Mouse (Mus musculus) hindbrain, embryonic 11.5 days (tissue): ENCODE data around the gene Tgfbi. TPM values are rescaled to one million over a fixed set of nuclear protein-coding genes. Genes with fewer than 3 reads are reported as not detected.
A peak's percentile ranks its signal among the peaks of the same experiment; 100 is the strongest.

ENCODE experiments used
- ATAC-seq: fragments of 200-750 bp; cut with Nextera tagmentation; 2 replicates; pipeline ENCODE4 v1.8.0; 2017; ENCODE audit warnings: mild to moderate bottlenecking, moderate TSS enrichment, moderate library complexity; ENCODE audit not compliant: low FRiP score
- DNase-seq: peaks from one replicate; pipeline ENCODE4 v3.0.0-alpha.2; 2015; ENCODE audit warnings: low spot score
- H3K27ac ChIP-seq: fragments of 300-500 bp; sonication (generic); 2 replicates; pipeline ENCODE4 v1.5.1; 2014; ENCODE audit warnings: mild to moderate bottlenecking, low read depth, low read length
- H3K27me3 ChIP-seq: fragments of 300-500 bp; sonication (generic); 2 replicates; pipeline ENCODE4 v1.6.1; 2014; ENCODE audit warnings: mild to moderate bottlenecking, low read length, moderate library complexity, mixed read lengths; ENCODE audit not compliant: control insufficient read depth, insufficient read depth
- H3K36me3 ChIP-seq: fragments of 300-500 bp; sonication (generic); 2 replicates; pipeline ENCODE4 v1.6.1; 2014; ENCODE audit warnings: mild to moderate bottlenecking, low read length, moderate library complexity, mixed read lengths; ENCODE audit not compliant: control insufficient read depth, insufficient read depth
- H3K4me1 ChIP-seq: fragments of 300-500 bp; sonication (generic); replicated peaks from 2 replicates; pipeline ENCODE4 v1.6.1; 2014; ENCODE audit warnings: low read length, mixed read lengths; ENCODE audit not compliant: control insufficient read depth, insufficient read depth
- H3K4me2 ChIP-seq: fragments of 300-500 bp; sonication (generic); replicated peaks from 2 replicates; pipeline ENCODE4 v1.6.1; 2014; ENCODE audit warnings: mild to moderate bottlenecking, low read depth, low read length
- H3K4me3 ChIP-seq: fragments of 300-500 bp; sonication (generic); 2 replicates; pipeline ENCODE4 v1.5.1; 2014; ENCODE audit warnings: low read depth, low read length
- H3K9ac ChIP-seq: fragments of 300-500 bp; sonication (generic); 2 replicates; pipeline ENCODE4 v1.6.1; 2014; ENCODE audit warnings: low read depth, low read length
- H3K9me3 ChIP-seq: fragments of 300-500 bp; sonication (generic); 2 replicates; pipeline ENCODE4 v1.6.1; 2016; ENCODE audit warnings: low read length; ENCODE audit not compliant: control insufficient read depth
- WGBS: fragments of 180-500 bp; shearing (Covaris S2); extraction: QIAGEN DNeasy Blood & Tissue Kit; methylation state at CpG from one replicate; pipeline ENCODE4 v1.1.7; 2014; 5-methylcytosine and 5-hydroxymethylcytosine counted together
- polyA plus RNA-seq: library from polyadenylated mRNA; unstranded; fragments of >200 nt; fragmentation: Nextera tagmentation; extraction: Ambion mirVana; gene quantifications from 2 replicates; pipeline ENCODE4 v1.2.1, GENCODE M21; 2014

The Tgfbi gene
- polyA plus RNA-seq, 1 experiment from 2014 or later, result 40.0 TPM

GRCm38 (mm10) chr13:56578097-56578496, 31.2 kb upstream of the Tgfbi start:
- Histone ChIP-seq H3K9me3 (no peaks in the 10 kb centered on the region), H3K4me1 (peaks cover 8% of the 10 kb centered on the region), H3K4me2 (no peak overlapping the region), H3K27ac (no peak overlapping the region), H3K27me3 (no peaks in the 10 kb centered on the region), H3K36me3 (no peaks in the 10 kb centered on the region), H3K4me3 (no peak overlapping the region), H3K9ac (no peak overlapping the region)
- ATAC-seq (no peak), DNase-seq (no peak)
- 75% methylated on average over 5 of the region's 5 CpGs for WGBS

GRCm38 (mm10) chr13:56580450-56580849, 28.9 kb upstream of the Tgfbi start:
- no peak for ATAC-seq
- 77% methylated on average over 5 of the region's 5 CpGs for WGBS
- H3K36me3 ChIP-seq, result no peaks in the 10 kb centered on the region
- DNase-seq, result no peak
- no peak overlapping the region for H3K4me2 ChIP-seq
- peaks cover 8% of the 10 kb centered on the region for H3K4me1 ChIP-seq
- H3K9me3 ChIP-seq, result no peaks in the 10 kb centered on the region
- H3K27me3 ChIP-seq, result no peaks in the 10 kb centered on the region
- no peak overlapping the region for H3K9ac ChIP-seq
- H3K27ac ChIP-seq, result peak overlapping the region; percentile 97; the same call in 1 of the 2 replicates
- H3K4me3 ChIP-seq, result no peak overlapping the region

- WGBS, result 0% methylated on average over 3 of the region's 3 CpGs
- Histone ChIP-seq H3K4me3 (no peak overlapping the region), H3K36me3 (no peaks in the 10 kb centered on the region), H3K9ac (0 out of 2 replicates have a peak overlapping the region, but pooled peaks have one; percentile 16), H3K27ac (peak overlapping the region; percentile 97), H3K4me1 (peaks cover 8% of the 10 kb centered on the region), H3K27me3 (no peaks in the 10 kb centered on the region), H3K4me2 (no peak overlapping the region; the same call in 1 of the 2 replicates), H3K9me3 (no peaks in the 10 kb centered on the region)
- ATAC-seq, result peak; percentile 61
- no peak for DNase-seq
Measured at GRCm38 (mm10) chr13:56581512-56581911, 27.8 kb upstream of the Tgfbi start.

GRCm38 (mm10) chr13:56581961-56582434, 27.3 kb upstream of the Tgfbi start:
- 0 out of 2 replicates have a peak overlapping the region, but pooled peaks have one; percentile 13 for H3K4me3 ChIP-seq

GRCm38 (mm10) chr13:56582720-56583119, 26.6 kb upstream of the Tgfbi start:
- H3K9me3 ChIP-seq, result no peaks in the 10 kb centered on the region
- ATAC-seq (peak; percentile 51), DNase-seq (peak; percentile 61)
- H3K27ac ChIP-seq, result peak overlapping the region; percentile 97
- no peaks in the 10 kb centered on the region for H3K27me3 ChIP-seq
- H3K36me3 ChIP-seq, result no peaks in the 10 kb centered on the region
- peak overlapping the region; percentile 23; the same call in 1 of the 2 replicates for H3K9ac ChIP-seq
- H3K4me2 ChIP-seq, result no peak overlapping the region
- peaks cover 8% of the 10 kb centered on the region for H3K4me1 ChIP-seq
- no peak overlapping the region for H3K4me3 ChIP-seq
- WGBS, result 0% methylated on average over 3 of the region's 3 CpGs

More at GRCm38 (mm10) chr13:56581961-56582434, 27.3 kb upstream of the Tgfbi start:
- Histone ChIP-seq H3K4me2 (peak overlapping the region; percentile 29), H3K4me1 (peaks cover 8% of the 10 kb centered on the region), H3K9me3 (no peaks in the 10 kb centered on the region), H3K9ac (peak overlapping the region; percentile 52; the same call in 1 of the 2 replicates), H3K36me3 (no peaks in the 10 kb centered on the region), H3K27me3 (no peaks in the 10 kb centered on the region), H3K27ac (peak overlapping the region; percentile 97)
- WGBS, result 0% methylated on average over 6 of the region's 6 CpGs
- ATAC-seq (peak; percentile 98), DNase-seq (peak; percentile 88)

- Histone ChIP-seq H3K27ac (no peak overlapping the region), H3K9ac (no peak overlapping the region), H3K4me2 (no peak overlapping the region), H3K36me3 (no peaks in the 10 kb centered on the region), H3K27me3 (no peaks in the 10 kb centered on the region), H3K4me1 (peaks cover 5% of the 10 kb centered on the region), H3K4me3 (no peak overlapping the region), H3K9me3 (no peaks in the 10 kb centered on the region)
- no peak for ATAC-seq
- WGBS, result 84% methylated on average over 3 of the region's 3 CpGs
- DNase-seq, result no peak
Measured at GRCm38 (mm10) chr13:56586046-56586445, 23.3 kb upstream of the Tgfbi start.

GRCm38 (mm10) chr13:56588454-56589117, 20.7 kb upstream of the Tgfbi start:
- Histone ChIP-seq H3K27me3 (no peaks in the 10 kb centered on the region), H3K36me3 (no peaks in the 10 kb centered on the region), H3K27ac (no peak overlapping the region), H3K9me3 (no peaks in the 10 kb centered on the region), H3K4me3 (no peak overlapping the region), H3K4me1 (no peaks in the 10 kb centered on the region), H3K9ac (no peak overlapping the region), H3K4me2 (no peak overlapping the region)
- no peak for DNase-seq
- 89% methylated on average over 14 of the region's 14 CpGs for WGBS
- no peak for ATAC-seq

GRCm38 (mm10) chr13:56590202-56590601, 19.1 kb upstream of the Tgfbi start:
- Histone ChIP-seq H3K4me3 (no peak overlapping the region), H3K4me1 (no peaks in the 10 kb centered on the region), H3K9me3 (no peaks in the 10 kb centered on the region), H3K27me3 (no peaks in the 10 kb centered on the region), H3K4me2 (no peak overlapping the region), H3K9ac (no peak overlapping the region), H3K36me3 (no peaks in the 10 kb centered on the region), H3K27ac (no peak overlapping the region)
- no peak for ATAC-seq
- DNase-seq, result no peak
- WGBS, result 90% methylated on average over 5 of the region's 5 CpGs

- ATAC-seq, result no peak
- 83% methylated on average over 8 of the region's 8 CpGs for WGBS
- Histone ChIP-seq H3K9me3 (no peaks in the 10 kb centered on the region), H3K4me2 (no peak overlapping the region), H3K27me3 (no peaks in the 10 kb centered on the region), H3K36me3 (no peaks in the 10 kb centered on the region), H3K4me1 (no peaks in the 10 kb centered on the region), H3K9ac (no peak overlapping the region), H3K27ac (no peak overlapping the region), H3K4me3 (no peak overlapping the region)
- DNase-seq, result no peak
Measured at GRCm38 (mm10) chr13:56591191-56591590, 18.1 kb upstream of the Tgfbi start.
